Mouse (Mus musculus) ES-E14 (cell line): Measurements from ENCODE around the gene Gsdme. TPM values are rescaled to one million over a fixed set of nuclear protein-coding genes. Genes with fewer than 3 reads are reported as not detected.

Experiments used
- DNase-seq: peaks from one replicate; pipeline ENCODE4 v3.0.0-alpha.2; 2013; ENCODE audit warnings: low read depth, low spot score
- H3K27ac ChIP-seq: 2 replicates; pipeline ENCODE4 v1.5.1; 2012; ENCODE audit warnings: low read depth, mild to moderate bottlenecking, low read length, moderate library complexity, mixed read lengths; ENCODE audit not compliant: poor library complexity, insufficient read depth, severe bottlenecking
- H3K36me3 ChIP-seq: 2 replicates; pipeline ENCODE4 v1.6.1; 2012; ENCODE audit warnings: mild to moderate bottlenecking, low read length, moderate library complexity, mixed read lengths; ENCODE audit not compliant: control insufficient read depth, poor library complexity, insufficient read depth, severe bottlenecking
- H3K4me1 ChIP-seq, 2 experiments: fragments of 150-350 bp in 1 of 2; sonication (generic) in 1 of 2; 2 replicates each; pipeline ENCODE4 v1.6.1; 2012; ENCODE audit warnings: low read length in 2 of 2, mild to moderate bottlenecking in 1 of 2, mixed read lengths in 1 of 2; ENCODE audit not compliant: control insufficient read depth in 2 of 2, insufficient read depth in 2 of 2, poor library complexity in 1 of 2
- H3K4me3 ChIP-seq, 2 experiments: fragments of 150-350 bp in 1 of 2; sonication (generic) in 1 of 2; 2 replicates each; pipeline ENCODE4 v1.5.1; 2012; ENCODE audit warnings: low read length in 2 of 2, low read depth in 1 of 2, mild to moderate bottlenecking in 1 of 2, mixed read lengths in 1 of 2; ENCODE audit not compliant: insufficient read depth in 1 of 2, poor library complexity in 1 of 2, severe bottlenecking in 1 of 2
- H3K9ac ChIP-seq: 2 replicates; pipeline ENCODE4 v1.6.1; 2012; ENCODE audit warnings: low read depth, mild to moderate bottlenecking, low read length, mixed read lengths; ENCODE audit not compliant: poor library complexity, insufficient read depth, severe bottlenecking
- H3K9me3 ChIP-seq: fragments of 150-350 bp; sonication (generic); 2 replicates; pipeline ENCODE4 v1.6.1; 2012; ENCODE audit warnings: low read depth, mild to moderate bottlenecking, low read length; ENCODE audit not compliant: control insufficient read depth, insufficient read depth
- CHD2 ChIP-seq: IDR thresholded peaks from 2 replicates; pipeline ENCODE4 v1.6.1; 2014; ENCODE audit warnings: mild to moderate bottlenecking, low read depth, low read length, inconsistent platforms
- HCFC1 ChIP-seq: IDR thresholded peaks from 2 replicates; pipeline ENCODE4 v1.6.1; 2012; ENCODE audit warnings: low read length, inconsistent platforms, borderline replicate concordance; ENCODE audit not compliant: insufficient read depth
- MAFK ChIP-seq: IDR thresholded peaks from 2 replicates; pipeline ENCODE4 v1.6.1; 2014; ENCODE audit warnings: mild to moderate bottlenecking, low read depth, low read length, inconsistent platforms; ENCODE audit not compliant: insufficient read depth
- ZC3H11A ChIP-seq: IDR thresholded peaks from 2 replicates; pipeline ENCODE4 v1.6.1; 2012; ENCODE audit warnings: low read depth, mild to moderate bottlenecking, inconsistent platforms, low read length, borderline replicate concordance
- ZNF384 ChIP-seq: IDR thresholded peaks from 2 replicates; pipeline ENCODE4 v1.6.1; 2012; ENCODE audit warnings: low read depth, low read length, inconsistent platforms
- in situ Hi-C, 2 experiments: fragments of 600-800 bp; cut with MboI; formaldehyde crosslinking; loops; one replicate each; pipeline ENCODE4 v1.15.1; 2025; ENCODE audit warnings: low sequenced_read_pairs in 2 of 2, inconsistent platforms in 1 of 2; ENCODE audit not compliant: unreplicated experiment in 2 of 2
- total RNA-seq: library from RNA; depleted of rRNA; stranded (reverse); fragments of 300-350 nt; gene quantifications from 2 replicates; pipeline ENCODE4 v1.2.3, GENCODE M21; 2012; rRNA removed

Gene Gsdme
- total RNA-seq = 1.7 and 2.0 TPM in 2 replicates

DNA sequence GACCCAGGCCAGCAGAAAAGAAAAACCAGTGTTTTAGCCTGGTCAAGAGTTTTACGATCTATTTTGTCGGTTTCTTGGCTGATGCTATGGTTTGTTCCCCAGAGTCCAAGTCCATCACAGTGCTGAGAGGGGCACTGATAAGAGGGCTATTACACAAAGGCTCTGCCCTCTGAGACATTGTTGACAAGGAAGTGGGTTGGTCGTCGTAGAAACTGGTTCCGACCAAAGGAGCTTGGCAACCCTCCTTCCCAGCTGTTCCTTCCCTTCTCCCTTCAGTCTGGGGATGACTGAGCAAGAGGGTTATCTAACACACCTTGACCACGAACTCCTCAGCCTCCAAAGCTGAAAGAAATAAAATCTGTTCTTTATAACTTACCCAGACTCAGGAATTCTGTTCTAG lies at the start of gene Gsdme:
Gene Gsdme (minus strand): TSS at position 193 of the 400 bp plus-strand sequence.
- TF ChIP-seq HCFC1 = no peak
- no peak for TF ChIP-seq CHD2
- no peak for TF ChIP-seq ZNF384
- in situ Hi-C loops = no loop called here
- DNase-seq = no peak
- no peak within 1 kb of the TSS for H3K9ac ChIP-seq
- no peaks in the 10 kb centered on the region for H3K36me3 ChIP-seq
- H3K4me1 ChIP-seq = peaks cover 0 to 7% of the 10 kb centered on the region in 2 experiments; a peak in 2 of 4 replicates
- no peak within 1 kb of the TSS for H3K27ac ChIP-seq
- no peak within 1 kb of the TSS for H3K4me3 ChIP-seq
- no peaks in the 10 kb centered on the region for H3K9me3 ChIP-seq

DNA sequence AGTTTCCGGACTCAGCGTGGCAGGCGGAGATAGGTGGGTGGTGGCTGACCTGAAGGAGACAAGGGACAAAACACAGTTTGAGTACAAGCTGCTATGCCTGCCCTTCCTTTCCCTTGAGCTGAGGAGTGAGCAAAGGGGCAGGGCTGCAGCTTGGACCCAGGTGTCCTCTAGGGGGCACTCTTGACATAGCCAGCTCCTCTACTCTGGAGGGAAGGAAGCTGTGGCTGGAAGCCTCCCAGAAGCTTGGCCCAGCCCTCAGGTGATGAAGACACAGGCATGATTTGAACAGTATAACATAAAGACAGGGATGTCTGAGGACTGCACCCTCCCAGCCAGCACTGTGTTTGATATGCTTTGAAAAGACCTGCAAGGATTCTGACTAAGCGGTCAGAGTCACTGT lies 49.0 kb upstream of the Gsdme start:
- peak overlapping the region; percentile 67; the same call in 1 of the 2 replicates for H3K9ac ChIP-seq
- no peak overlapping the region for H3K4me3 ChIP-seq
- no peaks in the 10 kb centered on the region for H3K9me3 ChIP-seq
- H3K36me3 ChIP-seq = no peaks in the 10 kb centered on the region
- in situ Hi-C loops = no loop called here
- H3K4me1 ChIP-seq = peaks cover 1 to 5% of the 10 kb centered on the region in 2 experiments; a peak in 3 of 4 replicates
- H3K27ac ChIP-seq = no peak overlapping the region
- TF ChIP-seq ZC3H11A (peak; percentile 38; the same call in 1 of the 2 replicates), CHD2 (no peak)
- peak; percentile 67 for DNase-seq

DNA sequence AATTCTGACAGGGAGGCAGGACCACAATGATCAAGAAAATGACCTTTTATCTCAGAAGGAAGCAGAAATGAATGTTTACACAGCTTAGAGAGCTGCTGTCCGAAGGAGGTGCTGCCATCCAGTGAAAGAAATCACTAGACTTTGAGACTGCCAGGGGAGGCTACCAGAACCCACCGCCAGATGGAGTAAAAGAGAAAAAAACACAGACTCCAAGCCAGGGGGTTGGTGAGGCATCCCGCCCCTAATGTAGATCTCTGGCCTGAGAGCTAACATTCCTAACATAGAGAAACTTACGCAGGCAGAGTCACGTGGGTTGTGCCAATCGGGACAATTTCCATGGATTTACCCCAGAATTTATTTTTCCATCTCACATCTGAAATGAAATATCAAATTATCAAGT lies 45.4 kb upstream of the Gsdme start:
- H3K9ac ChIP-seq = no peak overlapping the region
- no peak for TF ChIP-seq MAFK
- TF ChIP-seq CHD2 = no peak
- TF ChIP-seq ZC3H11A = peak; percentile 72; the same call in 1 of the 2 replicates
- peak; percentile 62 for TF ChIP-seq ZNF384
- no peak for TF ChIP-seq HCFC1
- H3K4me3 ChIP-seq = no peak overlapping the region
- DNase-seq = no peak
- H3K9me3 ChIP-seq = no peaks in the 10 kb centered on the region
- peaks cover 0 to 2% of the 10 kb centered on the region in 2 experiments; a peak in 1 of 4 replicates for H3K4me1 ChIP-seq
- H3K36me3 ChIP-seq = no peaks in the 10 kb centered on the region
- no peak overlapping the region for H3K27ac ChIP-seq
- in situ Hi-C loops = loop anchor here (5.0 to 10.0 kb wide), 2 partner anchors 226 to 228 kb away; no protein-coding TSS in a partner anchor

DNA sequence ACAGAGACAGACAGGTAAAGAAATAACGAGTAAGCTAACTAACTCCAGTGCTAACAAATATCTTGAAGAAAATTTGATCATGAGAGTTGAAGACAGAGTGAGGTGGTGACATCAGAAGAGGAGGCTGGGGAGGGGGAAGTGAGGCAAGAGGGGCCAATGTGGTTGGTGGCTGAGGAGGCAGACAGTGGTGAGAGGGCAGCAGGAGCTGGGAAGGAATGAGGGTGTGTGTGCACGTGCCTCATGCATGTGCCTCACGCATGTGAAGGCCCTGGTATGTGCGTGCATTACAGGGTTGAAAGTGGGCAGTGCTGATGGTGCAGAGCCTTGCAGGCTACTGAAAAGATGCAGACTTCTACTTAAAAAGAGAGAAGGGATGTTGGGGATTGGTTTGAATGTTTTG lies 43.0 kb upstream of the Gsdme start:
- no peak overlapping the region for H3K9ac ChIP-seq
- H3K36me3 ChIP-seq = no peaks in the 10 kb centered on the region; the same call in 1 of the 2 replicates
- no peaks in the 10 kb centered on the region for H3K4me1 ChIP-seq
- in situ Hi-C loops = loop anchor here (5.0 to 10.0 kb wide), 2 partner anchors 228 to 231 kb away; no protein-coding TSS in a partner anchor
- H3K9me3 ChIP-seq = no peaks in the 10 kb centered on the region
- H3K27ac ChIP-seq = no peak overlapping the region
- H3K4me3 ChIP-seq = no peak overlapping the region
- no peak for TF ChIP-seq CHD2
- TF ChIP-seq MAFK = no peak
- TF ChIP-seq ZNF384 = no peak
- TF ChIP-seq HCFC1 = no peak
- TF ChIP-seq ZC3H11A = no peak
- no peak for DNase-seq
